Mouse (Mus musculus): Measurements from ENCODE around the gene Sstr3. TPM values are rescaled to one million over a fixed set of nuclear protein-coding genes. Genes with fewer than 3 reads are reported as not detected.

The Sstr3 gene
- polyA plus RNA-seq, 1 experiment from 2014 or later, result 0.02 TPM

- Histone ChIP-seq H3K27me3 (replicated peaks) (peaks cover 88% of the 10 kb centered on the region), H3K4me3 (no peak overlapping the region), H3K9ac (no peak overlapping the region), H3K4me2 (no peak overlapping the region), H3K27ac (no peak overlapping the region), H3K36me3 (no peaks in the 10 kb centered on the region), H3K9me3 (replicated peaks) (no peaks in the 10 kb centered on the region), H3K4me1 (no peaks in the 10 kb centered on the region)
- no peak for ATAC-seq
- WGBS (ENCODE audit: insufficient replicate concordance), result 53% methylated on average over 3 of the region's 3 CpGs
Measured at GRCm38 (mm10) chr15:78541606-78542005, 2.9 kb downstream of the Sstr3 start.

- H3K27me3 ChIP-seq (replicated peaks), result peaks cover 89% of the 10 kb centered on the region
- 0 out of 2 replicates have a peak, but pooled peaks cover 4% of the 10 kb centered on the region for H3K4me1 ChIP-seq
- 56% methylated on average over 3 of the region's 3 CpGs for WGBS (ENCODE audit: insufficient replicate concordance)
- no peak overlapping the region for H3K4me2 ChIP-seq
- H3K36me3 ChIP-seq, result no peaks in the 10 kb centered on the region
- no peak overlapping the region for H3K4me3 ChIP-seq
- ATAC-seq, result no peak
- H3K9ac ChIP-seq, result no peak overlapping the region
- no peaks in the 10 kb centered on the region for H3K9me3 ChIP-seq (replicated peaks)
- H3K27ac ChIP-seq, result no peak overlapping the region
Measured at GRCm38 (mm10) chr15:78541036-78541435, 3.4 kb downstream of the Sstr3 start.

GRCm38 (mm10) chr15:78535723-78536421 is 8.6 kb downstream of the Sstr3 start:
- Histone ChIP-seq H3K27ac (no peak overlapping the region), H3K4me1 (peaks cover 26% of the 10 kb centered on the region), H3K27me3 (replicated peaks) (peaks cover 49% of the 10 kb centered on the region), H3K9me3 (replicated peaks) (no peaks in the 10 kb centered on the region), H3K4me3 (no peak overlapping the region), H3K36me3 (no peaks in the 10 kb centered on the region), H3K9ac (no peak overlapping the region), H3K4me2 (no peak overlapping the region)
- no peak for ATAC-seq
- 61% methylated on average over 10 of the region's 10 CpGs for WGBS (ENCODE audit: insufficient replicate concordance)

- 68% methylated on average over 10 of the region's 10 CpGs for WGBS (ENCODE audit: insufficient replicate concordance)
- no peak for ATAC-seq
- no peak overlapping the region for H3K4me3 ChIP-seq
- H3K4me2 ChIP-seq, result no peak overlapping the region
- peaks cover 37% of the 10 kb centered on the region for H3K27me3 ChIP-seq (replicated peaks)
- 0 out of 2 replicates have a peak overlapping the region, but pooled peaks have one; percentile 62 for H3K27ac ChIP-seq
- H3K9me3 ChIP-seq (replicated peaks), result no peaks in the 10 kb centered on the region
- H3K4me1 ChIP-seq, result peaks cover 51% of the 10 kb centered on the region
- H3K9ac ChIP-seq, result no peak overlapping the region
- no peaks in the 10 kb centered on the region for H3K36me3 ChIP-seq
Measured at GRCm38 (mm10) chr15:78533346-78533835, 11.1 kb downstream of the Sstr3 start.

- H3K4me1 ChIP-seq, result peaks cover 54% of the 10 kb centered on the region
- no peak overlapping the region for H3K9ac ChIP-seq
- peak overlapping the region; percentile 62 for H3K27ac ChIP-seq
- no peaks in the 10 kb centered on the region for H3K9me3 ChIP-seq (replicated peaks)
- H3K27me3 ChIP-seq (replicated peaks), result peaks cover 31% of the 10 kb centered on the region
- ATAC-seq, result no peak
- no peaks in the 10 kb centered on the region for H3K36me3 ChIP-seq
- peak overlapping the region; percentile 54 for H3K4me2 ChIP-seq
- H3K4me3 ChIP-seq, result no peak overlapping the region
- WGBS (ENCODE audit: insufficient replicate concordance), result 58% methylated on average over 10 of the region's 10 CpGs
Measured at GRCm38 (mm10) chr15:78532566-78533345, 11.7 kb downstream of the Sstr3 start.

- peak overlapping the region; percentile 45; the same call in 1 of the 2 replicates for H3K27ac ChIP-seq
- peak; percentile 63 for ATAC-seq
- H3K4me2 ChIP-seq, result peak overlapping the region; percentile 54
- H3K9ac ChIP-seq, result peak overlapping the region; percentile 25; the same call in 1 of the 2 replicates
- no peaks in the 10 kb centered on the region for H3K36me3 ChIP-seq
- peaks cover 29% of the 10 kb centered on the region for H3K27me3 ChIP-seq (replicated peaks)
- 2% methylated on average over 25 of the region's 25 CpGs for WGBS (ENCODE audit: insufficient replicate concordance)
- peak overlapping the region; percentile 22 for H3K4me3 ChIP-seq
- peaks cover 57% of the 10 kb centered on the region for H3K4me1 ChIP-seq
- H3K9me3 ChIP-seq (replicated peaks), result no peaks in the 10 kb centered on the region
Measured at GRCm38 (mm10) chr15:78531901-78532469, 12.5 kb downstream of the Sstr3 start.

GRCm38 (mm10) chr15:78531451-78531720 is 13.1 kb downstream of the Sstr3 start:
- no peak overlapping the region for H3K4me3 ChIP-seq
- H3K27ac ChIP-seq, result no peak overlapping the region
- no peaks in the 10 kb centered on the region for H3K9me3 ChIP-seq (replicated peaks)
- no peaks in the 10 kb centered on the region for H3K36me3 ChIP-seq
- ATAC-seq, result no peak
- no peak overlapping the region for H3K9ac ChIP-seq
- peak overlapping the region; percentile 54 for H3K4me2 ChIP-seq
- peaks cover 27% of the 10 kb centered on the region for H3K27me3 ChIP-seq (replicated peaks)
- WGBS (ENCODE audit: insufficient replicate concordance), result 56% methylated on average over 4 of the region's 4 CpGs
- peaks cover 56% of the 10 kb centered on the region for H3K4me1 ChIP-seq

GRCm38 (mm10) chr15:78530671-78531450 is 13.6 kb downstream of the Sstr3 start, which contains the start of gene C1qtnf6:
TSS of gene C1qtnf6 (minus strand) at chr15:78531416.
- H3K27me3 ChIP-seq (replicated peaks), result peaks cover 24% of the 10 kb centered on the region
- H3K9me3 ChIP-seq (replicated peaks), result no peaks in the 10 kb centered on the region
- peaks cover 51% of the 10 kb centered on the region for H3K4me1 ChIP-seq
- ATAC-seq, result no peak
- H3K27ac ChIP-seq, result peak within 1 kb of the TSS; percentile 45; the same call in 1 of the 2 replicates
- peak within 1 kb of the TSS; percentile 25; the same call in 1 of the 2 replicates for H3K9ac ChIP-seq
- peak within 1 kb of the TSS; percentile 22 for H3K4me3 ChIP-seq
- WGBS (ENCODE audit: insufficient replicate concordance), result 60% methylated on average over 17 of the region's 17 CpGs
- no peaks in the 10 kb centered on the region for H3K36me3 ChIP-seq
- peak within 1 kb of the TSS; percentile 54 for H3K4me2 ChIP-seq

GRCm38 (mm10) chr15:78530141-78530540 is 14.3 kb downstream of the Sstr3 start:
- no peaks in the 10 kb centered on the region for H3K36me3 ChIP-seq
- H3K4me2 ChIP-seq, result no peak overlapping the region
- peaks cover 51% of the 10 kb centered on the region for H3K4me1 ChIP-seq
- H3K27ac ChIP-seq, result no peak overlapping the region
- no peak overlapping the region for H3K9ac ChIP-seq
- peaks cover 24% of the 10 kb centered on the region for H3K27me3 ChIP-seq (replicated peaks)
- 47% methylated on average over 3 of the region's 3 CpGs for WGBS (ENCODE audit: insufficient replicate concordance)
- no peak overlapping the region for H3K4me3 ChIP-seq
- H3K9me3 ChIP-seq (replicated peaks), result no peaks in the 10 kb centered on the region
- ATAC-seq, result no peak

- Histone ChIP-seq H3K4me3 (peak overlapping the region; percentile 34), H3K9ac (no peak overlapping the region), H3K4me1 (peaks cover 51% of the 10 kb centered on the region), H3K9me3 (replicated peaks) (no peaks in the 10 kb centered on the region), H3K27ac (peak overlapping the region; percentile 62), H3K4me2 (peak overlapping the region; percentile 56), H3K36me3 (no peaks in the 10 kb centered on the region), H3K27me3 (replicated peaks) (peaks cover 24% of the 10 kb centered on the region)
- no peak; the same call in 1 of the 2 replicates for ATAC-seq
- WGBS (ENCODE audit: insufficient replicate concordance), result 8% methylated on average over 15 of the region's 15 CpGs
Measured at GRCm38 (mm10) chr15:78529428-78529990, 15.0 kb downstream of the Sstr3 start.

- Histone ChIP-seq H3K4me2 (peak overlapping the region; percentile 56), H3K4me1 (peaks cover 51% of the 10 kb centered on the region), H3K9ac (peak overlapping the region; percentile 22; the same call in 1 of the 2 replicates), H3K9me3 (replicated peaks) (no peaks in the 10 kb centered on the region), H3K36me3 (no peaks in the 10 kb centered on the region), H3K27ac (peak overlapping the region; percentile 62), H3K27me3 (replicated peaks) (peaks cover 23% of the 10 kb centered on the region), H3K4me3 (peak overlapping the region; percentile 34)
- WGBS (ENCODE audit: insufficient replicate concordance), result 25% methylated on average over 11 of the region's 11 CpGs
- ATAC-seq, result no peak
Measured at GRCm38 (mm10) chr15:78528726-78529411, 15.6 kb downstream of the Sstr3 start.

All from liver, embryonic 12.5 days (tissue).